Mouse (Mus musculus): ENCODE data around the gene Slc10a1. TPM values are rescaled to one million over a fixed set of nuclear protein-coding genes. Genes with fewer than 3 reads are reported as not detected.

Gene Slc10a1
- polyA plus RNA-seq, 1 experiment from 2014 or later: 0.66 TPM

DNA sequence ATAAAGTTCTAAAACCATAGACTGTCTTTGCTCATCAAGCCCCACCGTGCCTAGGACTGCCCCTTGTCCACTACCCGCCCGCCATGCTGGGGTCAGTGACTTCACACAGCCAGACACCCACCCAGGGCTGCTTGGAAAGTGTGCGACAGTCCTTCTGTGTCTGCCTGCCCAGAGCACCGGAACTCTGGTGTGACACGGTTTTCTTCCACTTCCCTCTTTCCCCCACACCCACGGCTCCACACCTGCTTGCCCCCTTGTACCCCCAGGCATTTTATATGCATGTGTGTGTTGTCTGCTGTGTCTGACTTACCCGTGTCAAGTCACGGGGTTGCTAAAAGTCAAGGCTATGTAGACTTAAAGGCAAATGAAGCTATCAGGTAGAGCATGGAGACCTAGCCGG, 23.3 kb upstream of the Slc10a1 start:
- no peak overlapping the region for H3K4me3 ChIP-seq
- H3K9ac ChIP-seq: no peak overlapping the region
- H3K36me3 ChIP-seq (replicated peaks): no peaks in the 10 kb centered on the region
- no peaks in the 10 kb centered on the region for H3K9me3 ChIP-seq
- 88% methylated on average over 10 of the region's 10 CpGs for WGBS
- no peak for ATAC-seq (replicated peaks)
- no peaks in the 10 kb centered on the region for H3K4me1 ChIP-seq
- H3K27ac ChIP-seq: no peak overlapping the region
- H3K27me3 ChIP-seq (replicated peaks): no peaks in the 10 kb centered on the region
- no peak overlapping the region for H3K4me2 ChIP-seq

DNA sequence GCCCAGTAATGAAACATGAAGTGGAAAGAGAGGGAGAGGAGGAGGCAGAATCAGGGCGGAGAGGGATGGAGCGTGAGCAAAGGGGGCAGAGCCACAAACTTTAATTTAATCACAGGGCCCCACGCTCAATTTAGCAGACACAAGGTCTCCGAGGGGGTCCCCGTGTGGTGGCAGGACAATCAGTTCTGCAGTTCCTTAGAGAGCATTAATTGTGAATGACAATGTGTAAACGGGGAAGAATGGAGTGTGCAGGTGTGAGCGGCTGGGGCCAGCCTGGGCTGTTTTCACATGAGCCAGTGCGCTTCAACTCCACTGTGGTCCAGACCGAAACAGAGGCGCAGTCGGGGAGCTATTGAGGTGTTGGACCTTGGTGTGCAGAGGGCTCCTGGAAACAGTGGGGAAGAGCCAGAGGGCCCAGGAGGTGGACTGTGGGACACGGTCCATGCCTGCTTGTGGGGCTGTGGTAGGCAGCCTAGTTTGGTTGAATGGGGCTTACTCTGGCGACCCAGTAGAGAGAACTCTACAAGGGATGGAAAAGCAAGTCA, 22.5 kb upstream of the Slc10a1 start:
- Histone ChIP-seq H3K9me3 (no peaks in the 10 kb centered on the region), H3K4me3 (no peak overlapping the region), H3K4me1 (no peaks in the 10 kb centered on the region), H3K27me3 (replicated peaks) (no peaks in the 10 kb centered on the region), H3K27ac (no peak overlapping the region), H3K36me3 (replicated peaks) (no peaks in the 10 kb centered on the region), H3K9ac (no peak overlapping the region), H3K4me2 (no peak overlapping the region)
- WGBS: 53% methylated on average over 13 of the region's 13 CpGs
- ATAC-seq (replicated peaks): no peak

DNA sequence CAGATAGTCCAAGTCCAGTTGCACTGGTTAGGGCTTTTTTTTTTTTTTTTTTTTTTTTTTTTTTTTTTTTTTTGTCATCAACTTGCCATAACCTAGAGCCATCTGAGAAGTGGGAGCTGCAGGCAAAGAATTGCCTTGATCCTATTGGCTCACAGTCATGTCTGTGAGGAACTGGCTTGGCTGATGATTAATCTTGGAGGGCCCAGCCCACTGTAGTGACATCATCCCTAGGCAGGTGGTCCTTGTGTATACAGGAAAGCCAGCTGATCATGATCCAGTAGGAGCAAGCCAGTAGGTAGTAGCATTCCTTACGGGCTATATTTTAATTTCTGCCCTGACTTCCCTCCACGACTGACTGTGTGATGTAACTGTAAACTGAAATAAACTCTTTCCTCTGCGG, 19.8 kb upstream of the Slc10a1 start:
- 92% methylated on average over 3 of the region's 3 CpGs for WGBS
- Histone ChIP-seq H3K9ac (no peak overlapping the region), H3K36me3 (replicated peaks) (no peaks in the 10 kb centered on the region), H3K4me3 (no peak overlapping the region), H3K9me3 (no peaks in the 10 kb centered on the region), H3K27me3 (replicated peaks) (no peaks in the 10 kb centered on the region), H3K4me1 (no peaks in the 10 kb centered on the region), H3K27ac (no peak overlapping the region), H3K4me2 (no peak overlapping the region)
- ATAC-seq (replicated peaks): no peak

DNA sequence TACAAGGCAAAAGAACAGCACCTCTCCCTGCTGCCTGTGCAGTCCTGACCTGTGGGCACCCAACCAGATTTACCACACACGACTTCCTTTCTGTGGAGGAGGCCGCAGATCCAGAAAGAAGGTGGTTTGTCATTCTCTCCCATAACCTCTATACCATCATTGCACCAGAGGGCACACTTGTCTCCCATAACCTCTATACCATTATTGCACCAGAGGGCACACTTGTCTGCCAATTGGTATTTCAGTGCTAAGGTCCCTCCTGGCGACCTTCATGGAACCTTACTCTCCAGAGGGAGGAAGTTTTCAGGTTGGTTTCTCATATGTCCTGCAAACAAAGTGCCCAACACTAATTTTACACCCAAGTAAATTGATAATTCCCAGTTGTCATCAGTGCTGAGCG, 18.1 kb upstream of the Slc10a1 start:
- 82% methylated on average over 4 of the region's 4 CpGs for WGBS
- no peaks in the 10 kb centered on the region for H3K4me1 ChIP-seq
- H3K4me3 ChIP-seq: no peak overlapping the region
- ATAC-seq (replicated peaks): no peak
- H3K9me3 ChIP-seq: no peaks in the 10 kb centered on the region
- no peaks in the 10 kb centered on the region for H3K27me3 ChIP-seq (replicated peaks)
- no peak overlapping the region for H3K4me2 ChIP-seq
- no peak overlapping the region for H3K9ac ChIP-seq
- no peaks in the 10 kb centered on the region for H3K36me3 ChIP-seq (replicated peaks)
- H3K27ac ChIP-seq: no peak overlapping the region

DNA sequence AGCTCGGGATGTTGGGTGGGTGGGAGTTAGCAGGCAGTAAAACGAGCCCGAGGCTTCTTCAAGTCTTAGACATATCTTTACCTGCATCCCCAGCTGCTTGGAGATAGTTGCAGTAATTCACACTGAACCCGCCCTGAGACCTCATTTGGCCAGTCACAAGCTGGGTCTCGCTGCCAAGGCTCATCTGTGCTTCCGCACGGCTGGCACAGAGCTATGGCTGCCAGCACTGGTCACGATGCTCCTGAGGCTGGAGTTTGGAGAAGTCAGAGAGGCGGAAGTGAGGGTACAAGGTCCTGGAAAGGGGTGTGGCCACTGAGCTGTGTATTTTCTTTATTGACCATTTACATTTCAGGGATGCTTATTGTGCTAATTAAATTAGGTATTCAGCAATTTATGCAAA, 15.2 kb upstream of the Slc10a1 start:
- H3K4me3 ChIP-seq: no peak overlapping the region
- no peaks in the 10 kb centered on the region for H3K4me1 ChIP-seq
- no peak overlapping the region for H3K27ac ChIP-seq
- H3K9ac ChIP-seq: no peak overlapping the region
- H3K27me3 ChIP-seq (replicated peaks): no peaks in the 10 kb centered on the region
- no peaks in the 10 kb centered on the region for H3K9me3 ChIP-seq
- no peaks in the 10 kb centered on the region for H3K36me3 ChIP-seq (replicated peaks)
- no peak overlapping the region for H3K4me2 ChIP-seq
- 80% methylated on average over 9 of the region's 9 CpGs for WGBS
- no peak for ATAC-seq (replicated peaks)

DNA sequence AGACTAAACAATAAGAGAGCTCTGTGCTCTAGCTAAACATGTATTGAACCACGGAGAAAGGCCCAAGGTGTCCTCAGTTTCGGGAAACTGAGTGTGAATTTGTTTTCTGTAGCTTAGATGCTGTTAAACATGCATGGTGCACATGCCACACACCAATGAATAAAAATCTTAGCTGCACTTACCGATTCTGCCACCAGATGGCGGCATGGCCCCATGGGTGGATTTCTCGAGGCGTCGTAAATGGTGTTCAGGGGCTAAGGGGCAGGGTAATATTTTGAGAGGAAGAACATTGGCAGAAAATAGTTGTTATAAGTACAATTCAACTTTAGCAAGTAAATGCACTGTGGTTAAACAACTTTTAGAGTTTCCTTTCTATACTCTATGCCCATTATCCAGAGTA, 13.8 kb upstream of the Slc10a1 start:
- Histone ChIP-seq H3K9ac (no peak overlapping the region), H3K4me1 (no peaks in the 10 kb centered on the region), H3K36me3 (replicated peaks) (no peaks in the 10 kb centered on the region), H3K4me2 (no peak overlapping the region), H3K27ac (no peak overlapping the region), H3K27me3 (replicated peaks) (no peaks in the 10 kb centered on the region), H3K4me3 (no peak overlapping the region), H3K9me3 (no peaks in the 10 kb centered on the region)
- no peak for ATAC-seq (replicated peaks)
- under 1% methylated on average over 7 of the region's 7 CpGs for WGBS

DNA sequence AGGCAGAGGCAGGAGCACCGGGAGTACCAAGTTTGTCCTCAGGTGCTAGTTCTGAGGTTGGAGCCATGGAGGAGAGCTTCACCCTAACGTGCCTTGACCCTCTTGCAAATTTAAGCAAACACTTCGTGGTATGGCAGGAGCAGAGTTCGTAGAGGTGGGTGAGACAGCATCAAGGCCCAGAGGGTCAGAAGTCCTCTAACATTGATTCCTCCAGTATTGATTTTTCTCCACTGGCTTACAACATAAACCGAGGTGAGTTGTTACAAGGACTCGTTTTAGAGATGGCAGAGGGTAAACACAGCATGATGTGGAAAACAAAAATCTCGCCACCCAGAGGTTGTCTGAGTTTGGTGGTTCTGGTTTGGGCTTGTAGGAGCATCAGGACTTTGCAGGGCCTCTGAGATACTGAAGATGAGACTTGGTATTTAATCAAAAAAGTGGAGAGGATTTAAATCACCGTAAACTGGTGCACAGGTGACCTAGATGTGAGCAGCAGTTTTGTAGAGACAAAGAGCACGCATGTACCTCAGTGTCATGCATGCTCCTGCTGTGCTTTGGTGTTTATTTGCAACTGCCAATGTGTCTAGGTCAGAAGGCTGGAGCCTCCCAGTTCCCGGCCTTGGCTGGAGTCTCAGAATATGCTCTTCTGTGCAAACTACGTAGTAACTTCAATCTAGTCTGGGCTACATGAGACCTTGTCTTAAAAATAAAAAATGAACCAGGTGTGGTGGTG, 7.6 kb upstream of the Slc10a1 start:
- WGBS: 88% methylated on average over 11 of the region's 11 CpGs
- Histone ChIP-seq H3K9ac (no peak overlapping the region), H3K27ac (no peak overlapping the region), H3K4me1 (no peaks in the 10 kb centered on the region), H3K4me2 (no peak overlapping the region), H3K4me3 (no peak overlapping the region), H3K36me3 (replicated peaks) (no peaks in the 10 kb centered on the region), H3K27me3 (replicated peaks) (no peaks in the 10 kb centered on the region), H3K9me3 (no peaks in the 10 kb centered on the region)
- no peak for ATAC-seq (replicated peaks)

DNA sequence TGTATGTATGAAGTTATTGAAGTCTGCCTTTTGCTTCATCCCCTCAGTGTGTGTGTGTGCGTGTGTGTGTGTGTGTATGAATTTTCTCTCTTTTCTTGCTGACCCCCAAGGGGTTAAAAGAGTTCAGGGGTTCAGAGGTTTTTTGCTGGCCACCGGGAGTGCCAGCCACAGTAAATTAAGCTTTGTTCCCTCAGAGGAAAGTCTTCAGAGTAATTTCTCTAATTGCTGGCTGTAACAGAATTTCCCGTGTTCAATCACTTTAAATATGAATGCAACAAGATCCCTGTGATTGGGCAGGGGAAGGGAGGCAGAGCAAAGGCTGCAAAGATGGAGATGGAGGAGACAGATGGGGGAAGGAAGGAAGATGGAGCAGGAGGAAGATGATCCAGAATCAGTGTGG, 3.3 kb upstream of the Slc10a1 start:
- H3K27me3 ChIP-seq (replicated peaks): no peaks in the 10 kb centered on the region
- H3K9me3 ChIP-seq: no peaks in the 10 kb centered on the region
- H3K36me3 ChIP-seq (replicated peaks): no peaks in the 10 kb centered on the region
- no peak overlapping the region for H3K4me2 ChIP-seq
- no peak overlapping the region for H3K27ac ChIP-seq
- 38% methylated on average over 3 of the region's 3 CpGs for WGBS
- no peak overlapping the region for H3K4me3 ChIP-seq
- no peak overlapping the region for H3K9ac ChIP-seq
- H3K4me1 ChIP-seq: no peaks in the 10 kb centered on the region
- ATAC-seq (replicated peaks): no peak

DNA sequence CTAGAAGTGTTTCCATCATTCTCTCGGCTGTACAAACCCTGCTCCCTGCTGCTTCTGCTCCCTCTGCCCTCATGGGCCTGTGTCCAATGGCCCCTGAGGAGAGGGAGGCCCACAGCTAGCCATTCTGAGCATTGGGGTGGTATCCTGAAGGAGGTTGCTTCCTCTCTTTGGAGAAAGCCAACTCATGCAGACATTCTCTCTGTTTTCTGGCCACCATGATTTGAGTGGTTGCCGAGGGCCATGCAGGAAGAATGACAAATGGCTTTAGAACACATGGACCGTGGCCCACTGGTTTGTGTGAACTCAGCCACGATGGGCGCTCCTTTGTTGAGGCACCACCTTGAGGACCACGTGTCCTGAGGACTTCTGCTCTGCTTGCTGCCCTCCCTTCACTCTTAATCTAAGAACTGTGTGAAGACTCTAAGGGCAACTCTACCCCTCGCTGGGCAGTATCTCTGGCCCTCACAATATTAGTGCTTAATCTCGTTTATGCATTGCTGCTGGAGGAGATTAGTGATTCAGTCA, 1.7 kb upstream of the Slc10a1 start:
- Histone ChIP-seq H3K4me2 (no peak overlapping the region), H3K27ac (no peak overlapping the region), H3K36me3 (replicated peaks) (no peaks in the 10 kb centered on the region), H3K4me3 (no peak overlapping the region), H3K9ac (no peak overlapping the region), H3K4me1 (no peaks in the 10 kb centered on the region), H3K9me3 (no peaks in the 10 kb centered on the region), H3K27me3 (replicated peaks) (no peaks in the 10 kb centered on the region)
- WGBS: 60% methylated on average over 8 of the region's 8 CpGs
- no peak for ATAC-seq (replicated peaks)

DNA sequence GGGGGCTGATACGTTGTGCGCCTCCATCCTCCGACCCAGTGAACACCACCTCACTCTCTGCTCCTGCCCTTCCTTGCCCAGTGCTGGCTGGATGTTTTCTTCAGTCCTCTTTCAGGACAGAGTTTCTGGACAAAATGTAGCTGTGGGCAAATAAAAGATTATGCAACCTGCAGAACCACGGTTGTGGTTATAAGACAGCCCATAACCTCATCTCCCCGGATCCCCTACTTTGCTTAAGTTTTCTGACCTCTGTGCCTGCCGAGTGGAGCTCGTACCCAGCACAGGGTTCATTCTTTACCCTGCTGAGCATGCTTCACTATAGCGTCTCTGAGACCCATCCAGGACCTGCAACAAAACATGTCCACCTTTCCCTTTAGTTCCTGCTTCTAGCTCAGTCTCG, 587 bp downstream of the Slc10a1 start:
- Histone ChIP-seq H3K4me1 (no peaks in the 10 kb centered on the region), H3K27me3 (replicated peaks) (no peaks in the 10 kb centered on the region), H3K4me2 (no peak overlapping the region), H3K9ac (no peak overlapping the region), H3K27ac (no peak overlapping the region), H3K4me3 (no peak overlapping the region), H3K9me3 (no peaks in the 10 kb centered on the region), H3K36me3 (replicated peaks) (no peaks in the 10 kb centered on the region)
- WGBS: 94% methylated on average over 9 of the region's 9 CpGs
- ATAC-seq (replicated peaks): no peak

DNA sequence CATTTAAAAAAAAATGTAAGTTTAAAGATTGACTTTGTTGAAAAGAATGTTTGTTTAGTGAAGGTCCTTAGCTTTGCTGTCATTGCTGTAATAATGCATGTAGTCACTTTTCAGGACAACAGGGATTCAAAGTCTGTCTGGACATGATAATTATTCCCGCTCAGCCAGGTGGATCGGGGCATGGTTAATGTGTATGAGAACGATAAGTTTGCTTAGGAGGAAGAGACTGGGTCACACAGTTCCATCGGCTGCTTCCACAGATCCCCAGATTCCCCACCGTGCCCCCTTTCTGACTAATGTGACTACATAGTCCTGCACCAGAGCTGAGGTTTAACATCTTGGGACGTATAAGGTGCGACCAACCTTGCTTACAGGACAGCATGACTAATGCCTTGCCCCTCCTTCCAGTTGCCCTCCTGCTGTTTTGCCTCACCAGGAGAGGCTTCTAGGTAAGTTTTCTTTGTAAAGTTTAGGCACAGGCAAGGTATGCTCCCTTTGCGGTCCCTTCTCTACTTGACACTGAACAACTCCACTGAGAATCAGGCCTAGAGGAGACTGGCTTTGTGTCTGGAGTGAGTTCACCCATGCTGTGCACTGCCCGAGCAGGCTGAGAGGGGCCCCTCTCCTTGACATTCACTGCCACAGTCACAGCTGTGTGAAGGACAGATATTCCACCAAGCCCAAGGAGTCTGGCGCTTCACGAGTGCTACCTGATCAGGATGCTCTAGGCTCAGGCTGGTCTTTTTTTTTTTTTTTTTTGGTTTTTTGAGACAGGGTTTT, 2.3 kb downstream of the Slc10a1 start:
- H3K4me2 ChIP-seq: no peak overlapping the region
- H3K4me1 ChIP-seq: no peaks in the 10 kb centered on the region
- no peak overlapping the region for H3K27ac ChIP-seq
- ATAC-seq (replicated peaks): no peak
- no peak overlapping the region for H3K9ac ChIP-seq
- H3K9me3 ChIP-seq: no peaks in the 10 kb centered on the region
- H3K27me3 ChIP-seq (replicated peaks): no peaks in the 10 kb centered on the region
- WGBS: 79% methylated on average over 11 of the region's 11 CpGs
- no peaks in the 10 kb centered on the region for H3K36me3 ChIP-seq (replicated peaks)
- H3K4me3 ChIP-seq: no peak overlapping the region

DNA sequence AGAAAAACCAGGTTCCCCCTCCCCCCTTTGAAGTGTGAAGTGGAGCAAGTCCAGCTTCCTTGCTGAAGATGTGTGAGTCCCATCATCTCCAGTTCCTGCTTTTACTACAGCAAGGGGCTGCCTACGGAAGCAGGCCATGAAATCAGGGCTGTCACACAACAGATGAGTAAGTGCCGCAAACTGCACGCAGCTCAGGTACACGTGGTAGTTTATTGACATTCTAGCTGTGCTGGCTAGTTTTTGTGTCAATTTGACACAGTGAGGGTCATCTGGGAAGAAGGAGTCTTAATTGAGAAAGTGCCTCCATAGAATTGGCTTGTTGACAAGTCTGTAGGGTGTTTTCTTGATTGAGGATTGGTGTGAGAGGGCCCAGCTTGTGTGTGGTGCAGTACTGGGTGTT, 5.9 kb downstream of the Slc10a1 start:
- no peak overlapping the region for H3K4me3 ChIP-seq
- H3K4me1 ChIP-seq: no peaks in the 10 kb centered on the region
- no peaks in the 10 kb centered on the region for H3K9me3 ChIP-seq
- WGBS: 74% methylated on average over 4 of the region's 4 CpGs
- H3K27ac ChIP-seq: no peak overlapping the region
- H3K4me2 ChIP-seq: no peak overlapping the region
- no peaks in the 10 kb centered on the region for H3K27me3 ChIP-seq (replicated peaks)
- ATAC-seq (replicated peaks): no peak
- H3K36me3 ChIP-seq (replicated peaks): no peaks in the 10 kb centered on the region; the same call in 1 of the 2 replicates
- H3K9ac ChIP-seq: no peak overlapping the region

Measured in midbrain, embryonic 15.5 days (tissue).